Mouse (Mus musculus) midbrain, embryonic 16.5 days (tissue): ENCODE results near the gene Sgms1. TPM values are rescaled to one million over a fixed set of nuclear protein-coding genes. Genes with fewer than 3 reads are reported as not detected.

Source experiments
- polyA plus RNA-seq: library from polyadenylated mRNA; unstranded; fragments of >200 nt; fragmentation: Nextera tagmentation; extraction: Ambion mirVana; gene quantifications from 2 replicates; pipeline ENCODE4 v1.2.1, GENCODE M21; 2015

Gene Sgms1
- polyA plus RNA-seq, 1 experiment from 2014 or later: 20.2 TPM

Other genes starting within 250 kb of the Sgms1 start
- gene Rpl9-ps6, start 76.9 kb upstream of the Sgms1 start, polyA plus RNA-seq: 44.7 and 48.2 TPM in 2 replicates
- gene Minpp1, start 96.1 kb upstream of the Sgms1 start, polyA plus RNA-seq: 64.4 and 65.4 TPM in 2 replicates
- 0.67 and 1.0 TPM in 2 replicates for gene Papss2, start 206.1 kb upstream of the Sgms1 start, polyA plus RNA-seq